Mouse (Mus musculus) fat pad, adult 2 months (tissue): Measurements from ENCODE around the gene Pipox.

ENCODE experiments used
- DNase-seq: peaks from one replicate; pipeline ENCODE4 v3.0.0-alpha.2; 2011; ENCODE audit warnings: low read depth, low spot score; ENCODE audit errors: extremely low read depth

Gene Pipox

DNA sequence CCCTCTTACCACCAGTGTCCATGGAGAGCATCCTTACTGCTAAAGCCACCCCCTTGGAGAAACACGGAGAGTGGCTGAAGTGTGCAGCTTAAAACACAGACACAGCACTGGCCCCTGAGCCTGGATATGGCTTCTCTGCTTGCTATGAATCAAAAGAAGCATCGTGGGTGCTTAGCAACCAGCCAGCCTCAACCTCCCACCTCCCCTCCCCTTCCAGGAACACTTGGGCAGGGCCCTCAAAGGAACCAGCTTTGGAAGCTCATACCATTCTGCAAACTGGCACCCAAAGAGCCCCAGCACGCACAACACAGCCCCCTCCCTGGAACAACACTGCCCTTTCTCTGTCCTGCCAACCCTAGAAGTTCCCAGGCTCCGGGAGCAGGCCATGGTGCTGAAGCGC, 15.5 kb upstream of the Pipox start:
- DNase-seq, result no peak

DNA sequence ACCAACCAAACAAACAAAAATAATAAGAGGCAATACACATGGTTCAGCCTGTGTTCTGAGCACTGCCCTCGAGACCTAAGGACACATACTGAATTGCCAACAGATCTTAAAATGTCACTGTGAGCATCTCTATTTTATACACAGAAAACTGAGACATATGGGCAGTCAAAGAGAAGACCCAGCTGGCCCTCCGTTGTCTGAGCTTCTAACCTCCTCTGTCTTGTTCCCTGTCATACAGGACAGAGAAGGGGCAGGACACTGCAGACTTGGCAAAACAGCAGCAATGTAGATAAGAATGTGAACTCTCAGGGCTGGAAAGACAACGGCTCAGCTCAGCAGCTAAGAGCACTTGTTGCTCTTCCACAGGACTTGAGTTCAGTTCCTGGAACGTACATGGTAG, 14.6 kb upstream of the Pipox start:
- no peak for DNase-seq

DNA sequence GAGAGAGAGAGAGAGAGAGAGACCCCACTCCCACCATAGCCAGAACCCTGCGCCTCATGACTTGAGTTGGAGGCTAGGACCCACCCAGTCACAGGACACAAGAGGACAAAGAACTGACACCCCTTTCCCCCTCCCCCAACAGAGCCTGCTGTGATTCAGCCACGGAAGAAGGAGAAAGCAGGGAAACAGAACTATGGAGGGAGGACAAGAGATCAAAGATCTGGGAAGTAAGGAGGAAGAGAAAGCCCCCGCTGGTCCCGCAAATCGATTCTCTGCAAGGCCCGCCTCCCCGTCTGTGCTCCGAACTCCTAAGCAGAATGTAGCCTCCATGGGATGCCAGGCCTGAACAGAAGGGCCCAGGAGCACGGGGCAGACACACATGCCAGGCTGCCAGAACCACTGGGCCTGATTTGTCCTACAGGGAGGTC, 12.9 kb upstream of the Pipox start:
- DNase-seq, result no peak

DNA sequence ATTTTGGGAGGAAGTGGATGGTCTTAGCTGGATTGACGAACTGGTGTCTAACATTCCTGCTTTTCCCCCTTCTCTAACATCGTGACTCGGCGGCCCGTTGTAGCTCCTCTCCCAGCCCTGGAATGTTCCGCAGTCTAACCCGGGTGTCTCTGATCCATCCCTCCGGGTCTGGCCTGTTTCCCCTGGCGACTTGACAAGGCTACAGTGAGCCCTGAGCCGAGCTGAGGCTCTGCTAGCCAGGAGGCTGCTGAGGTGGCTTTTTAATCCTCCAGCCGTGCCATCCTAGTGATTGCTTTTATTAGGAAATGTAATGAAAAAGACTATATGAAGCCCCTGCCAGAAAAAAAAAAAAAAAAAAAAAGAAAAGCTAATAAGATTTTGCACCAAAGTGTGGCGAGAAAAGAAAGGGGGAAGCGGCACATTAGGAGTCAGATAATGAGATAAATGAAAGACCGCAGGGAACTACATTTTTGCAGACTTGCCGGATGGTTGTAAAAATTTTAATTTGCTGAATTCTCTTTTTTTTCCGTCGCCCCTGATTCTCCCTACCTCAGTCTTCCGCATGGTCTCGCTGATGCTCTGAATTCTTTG, 12.3 kb upstream of the Pipox start:
- no peak for DNase-seq

DNA sequence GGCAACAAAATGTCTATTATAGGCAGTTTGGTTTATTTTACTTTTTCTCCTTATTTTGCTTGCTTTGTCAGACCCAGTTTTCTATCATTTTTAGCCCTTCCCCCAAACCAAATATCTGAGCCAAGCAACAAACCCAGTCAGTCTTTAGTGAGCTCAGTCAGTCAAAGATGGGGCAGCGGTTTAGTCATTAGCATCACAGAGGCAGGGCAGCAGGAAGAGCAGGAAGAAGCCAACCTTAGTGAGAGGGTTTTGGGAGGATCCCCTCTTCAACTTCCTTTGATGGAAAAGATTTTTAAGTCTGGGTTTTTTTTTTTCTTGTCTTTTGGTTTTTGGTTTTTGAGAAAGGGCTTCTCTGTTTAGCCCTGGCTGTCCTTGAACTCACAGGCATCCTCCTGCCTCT, 10.8 kb upstream of the Pipox start:
- no peak for DNase-seq

DNA sequence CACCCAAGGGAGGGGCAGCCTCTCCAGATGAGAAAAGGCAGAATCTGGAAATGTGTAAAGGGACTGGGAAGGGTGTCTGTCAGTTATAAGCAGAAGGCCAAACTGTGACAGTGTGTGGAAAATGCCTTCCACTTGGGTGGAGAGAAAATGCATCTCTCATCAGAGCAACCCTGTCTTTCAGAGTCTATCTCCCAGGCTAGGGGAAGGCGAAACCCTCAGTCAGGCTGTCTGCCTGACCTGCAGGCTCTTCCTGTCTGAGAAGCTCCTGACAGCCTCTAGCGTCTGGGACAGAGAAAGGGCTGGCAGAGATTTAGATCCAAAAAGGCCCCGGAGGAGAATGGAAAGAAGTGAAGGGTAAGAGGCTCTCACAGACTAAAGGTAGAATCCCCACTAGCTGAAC, 9.9 kb upstream of the Pipox start:
- DNase-seq, result no peak

DNA sequence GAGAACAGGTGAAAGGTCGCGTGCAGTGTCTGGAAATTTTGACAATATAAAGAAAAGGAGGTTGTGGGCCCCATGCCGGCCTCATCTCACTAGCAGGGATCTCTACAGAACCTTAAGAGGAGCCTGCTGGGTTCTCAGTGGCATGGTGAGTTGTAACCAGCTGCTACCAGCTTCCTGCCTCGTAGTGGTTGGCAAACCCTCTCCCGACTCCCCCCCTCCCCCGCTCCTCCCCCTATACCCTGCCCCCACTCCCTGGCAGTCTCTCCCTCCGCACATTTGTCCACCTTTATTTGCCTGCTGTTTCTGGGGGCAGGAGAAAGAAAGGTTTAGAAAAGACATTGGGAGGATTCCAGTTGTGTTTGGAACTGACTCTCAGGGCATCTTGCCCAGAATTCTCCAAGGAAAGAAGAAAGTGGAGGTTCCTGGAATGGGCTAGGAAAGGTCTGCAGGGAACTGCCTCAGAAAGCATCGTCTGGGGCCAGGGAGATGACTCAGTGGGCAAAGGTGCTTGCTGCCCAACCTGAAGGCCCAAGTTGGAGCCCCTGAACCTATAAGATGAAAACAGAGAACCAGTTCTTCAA, 8.0 kb upstream of the Pipox start:
- no peak for DNase-seq

DNA sequence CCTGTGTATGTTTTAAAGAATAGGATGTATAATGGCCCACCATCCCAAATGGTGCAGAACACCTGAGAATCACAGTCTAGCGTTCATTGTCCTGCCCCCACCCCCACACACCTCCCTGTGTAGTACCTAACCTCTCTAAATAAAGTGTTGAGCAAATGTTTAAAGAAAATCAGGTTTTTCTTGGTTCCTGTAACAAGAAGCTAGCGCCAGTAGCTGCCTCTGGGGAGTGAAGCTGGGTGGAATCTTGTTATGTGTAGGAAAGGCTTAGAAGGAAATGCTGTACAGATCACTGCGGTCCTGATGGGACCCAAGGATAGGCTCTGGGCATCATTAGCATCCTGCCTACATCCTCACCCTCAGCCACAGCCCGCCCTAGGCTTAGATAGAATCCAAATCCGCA, 7.5 kb upstream of the Pipox start:
- DNase-seq, result no peak

DNA sequence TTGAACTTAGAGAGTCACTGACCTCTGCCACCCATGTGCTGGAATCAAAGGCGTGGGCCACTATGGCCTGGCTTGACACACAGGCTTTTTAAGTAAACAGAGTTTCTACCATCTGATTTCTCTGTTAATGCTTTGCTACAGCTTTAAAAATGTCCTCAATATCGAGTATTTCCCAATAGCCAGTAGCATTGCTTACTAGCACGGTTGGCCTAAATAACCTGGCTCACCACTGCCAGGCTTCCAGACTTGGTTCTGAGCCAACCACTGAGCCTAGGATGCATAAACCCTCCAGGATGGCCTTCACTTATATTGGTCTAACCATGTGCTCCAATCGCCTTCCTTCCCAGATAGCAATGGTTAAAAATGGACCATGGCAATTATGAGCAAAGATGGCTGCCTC, 6.8 kb upstream of the Pipox start:
- DNase-seq, result no peak

DNA sequence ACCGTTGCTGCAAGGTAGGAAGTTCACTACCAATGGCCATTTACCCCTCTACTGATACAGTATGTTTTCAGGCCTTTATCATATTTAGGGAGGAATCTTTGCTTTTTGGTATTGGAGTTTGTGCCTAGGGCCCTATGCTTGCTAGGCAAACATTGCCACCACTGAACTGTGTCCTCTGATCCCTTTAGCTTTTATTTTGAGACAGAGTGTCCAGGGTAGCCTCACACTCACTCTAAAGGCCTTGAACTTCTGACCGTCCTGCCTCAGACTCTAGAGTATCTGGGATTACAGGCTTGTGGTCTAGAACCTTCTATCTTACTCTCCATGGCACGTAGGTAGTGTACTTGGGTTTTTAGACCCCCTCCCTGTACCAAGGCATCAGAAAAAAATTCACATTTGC, 6.3 kb upstream of the Pipox start:
- no peak for DNase-seq

DNA sequence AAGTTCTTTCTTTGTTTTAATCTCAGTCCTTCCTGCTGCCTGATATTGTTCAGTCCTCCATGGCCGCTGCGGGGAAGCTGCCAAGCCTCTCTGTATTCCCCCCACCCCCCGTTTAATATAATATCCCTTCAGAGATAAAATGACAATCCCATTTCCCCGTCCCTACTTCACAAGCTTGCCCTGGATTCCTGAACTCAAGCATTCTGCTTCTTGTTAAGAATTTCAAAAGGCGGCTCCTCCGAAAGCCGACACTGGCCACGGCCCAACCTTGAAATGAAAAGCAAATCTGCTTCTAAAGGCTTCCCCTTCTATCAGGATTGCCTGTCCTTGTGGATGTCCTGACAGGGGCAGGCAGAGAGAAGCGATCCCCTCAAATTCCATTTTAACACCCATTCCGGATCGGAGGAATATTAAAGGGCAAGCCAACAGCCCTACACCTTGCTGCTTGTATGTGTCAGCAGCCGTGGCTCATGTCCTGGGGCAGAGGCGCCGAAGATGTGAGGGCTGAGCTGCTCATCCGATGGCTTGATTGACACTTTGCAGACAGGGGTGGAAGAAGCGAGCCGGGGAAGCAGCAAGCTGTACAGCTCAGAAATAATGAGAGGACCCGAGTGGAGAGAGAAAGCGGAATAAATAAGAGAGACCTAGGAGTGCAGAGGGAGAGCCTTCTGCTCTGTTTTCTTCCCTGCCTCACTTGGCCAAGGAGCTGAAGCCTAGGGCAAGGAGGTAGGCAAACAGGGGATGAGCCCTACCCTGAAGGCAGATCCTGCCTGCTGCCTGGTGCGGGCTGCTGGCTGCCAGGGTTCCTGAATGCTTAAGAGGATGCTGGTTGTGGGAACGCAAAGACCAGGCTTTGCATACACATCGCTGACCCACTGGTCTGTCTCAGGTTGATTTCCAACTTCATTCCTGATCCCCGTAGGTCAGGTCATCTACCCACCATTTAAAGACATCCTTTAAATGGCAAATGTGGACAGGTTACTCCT, 3.2 kb upstream of the Pipox start:
- DNase-seq, result no peak

DNA sequence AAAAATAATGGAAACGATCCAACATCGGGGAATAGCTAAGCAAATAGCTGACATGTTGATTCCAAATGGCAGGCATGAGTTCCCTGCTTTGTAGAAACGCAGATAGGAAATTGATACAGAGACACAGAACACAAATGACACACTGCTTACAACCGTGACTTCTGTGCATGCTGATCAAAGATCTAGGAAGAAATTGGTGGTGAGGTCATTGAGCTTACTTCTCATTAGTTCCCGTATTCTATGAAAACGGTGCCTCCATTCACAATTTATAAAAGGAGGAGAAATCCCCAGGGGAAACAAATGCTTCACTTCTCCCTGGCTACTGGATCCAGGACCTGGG, 2.6 kb upstream of the Pipox start:
- no peak for DNase-seq

DNA sequence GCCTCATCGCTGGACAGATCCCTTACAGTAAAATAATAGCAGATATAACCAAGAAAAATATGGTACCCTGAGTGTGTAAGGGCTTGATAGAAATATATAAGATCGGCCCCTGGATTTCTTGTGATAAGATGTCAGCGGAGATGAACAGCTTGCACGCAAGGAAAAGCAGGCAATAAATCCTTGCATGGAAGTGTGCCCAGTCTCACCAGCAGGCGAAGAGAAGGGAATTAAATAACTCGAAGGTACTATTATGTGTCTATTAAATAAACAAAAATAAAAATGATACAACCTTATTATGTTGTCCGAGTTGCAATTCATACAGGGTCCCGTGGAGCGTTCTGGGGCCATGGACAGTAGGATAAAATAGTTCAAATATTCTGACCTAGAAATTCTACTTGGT, 2.1 kb upstream of the Pipox start:
- DNase-seq, result no peak

DNA sequence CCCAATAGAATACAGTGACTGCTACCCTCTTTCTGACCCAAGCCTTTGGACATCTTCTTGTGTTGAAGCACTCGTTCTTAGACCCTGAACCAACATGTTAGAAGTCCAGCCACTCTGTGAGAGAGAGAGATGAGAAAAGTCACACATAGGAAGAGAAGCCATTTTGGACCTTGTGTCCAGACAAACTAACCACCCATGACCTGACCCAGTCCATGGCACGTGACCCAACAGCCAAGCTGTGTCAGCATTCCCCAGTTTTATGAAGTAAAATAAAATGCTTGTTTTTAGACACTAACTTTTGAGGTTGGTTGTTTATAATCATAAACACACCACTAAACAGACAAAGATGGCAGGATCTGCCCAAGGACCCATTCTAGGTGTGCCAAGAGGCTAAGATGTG, 1.1 kb upstream of the Pipox start:
- DNase-seq, result no peak

DNA sequence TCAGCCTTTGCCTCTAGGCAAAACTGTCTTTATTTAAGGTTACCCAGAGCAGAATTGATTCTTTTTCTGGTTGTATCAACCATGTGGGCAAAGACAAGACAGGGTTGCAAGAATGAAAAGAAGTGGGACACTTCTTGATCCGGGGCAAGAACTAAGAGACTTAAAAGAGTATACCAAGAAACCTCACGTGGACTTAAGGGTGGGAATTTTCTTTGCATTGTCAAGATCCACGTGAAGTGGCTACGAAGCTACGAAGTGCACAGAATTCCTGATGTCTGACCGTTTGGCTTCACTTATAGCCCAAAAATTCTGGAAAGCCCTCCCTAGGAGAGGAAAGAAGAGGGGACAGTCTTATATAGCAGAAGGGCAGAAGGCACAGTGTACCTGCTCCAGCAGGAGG, 613 bp downstream of the Pipox start:
- DNase-seq, result no peak

DNA sequence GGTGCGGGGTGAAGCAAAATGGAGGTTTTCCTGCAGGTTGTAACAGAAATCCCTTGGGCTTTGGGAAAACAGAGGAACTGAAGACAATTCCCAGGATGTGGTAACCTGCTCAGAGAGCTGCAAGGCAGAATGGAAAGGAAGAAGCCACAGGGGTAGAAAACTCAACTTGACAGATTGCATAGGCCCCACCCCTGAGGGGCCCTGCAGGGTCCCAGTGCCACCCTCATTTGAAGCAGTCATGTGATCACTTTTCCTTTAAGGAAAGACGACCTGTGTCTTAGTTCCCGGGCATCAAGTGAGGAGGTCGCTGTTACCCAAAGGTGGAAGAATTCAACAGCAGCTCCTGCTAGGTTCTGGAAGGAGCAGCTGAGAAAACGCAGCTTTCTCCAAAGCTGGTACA, 1.0 kb downstream of the Pipox start:
- no peak for DNase-seq

DNA sequence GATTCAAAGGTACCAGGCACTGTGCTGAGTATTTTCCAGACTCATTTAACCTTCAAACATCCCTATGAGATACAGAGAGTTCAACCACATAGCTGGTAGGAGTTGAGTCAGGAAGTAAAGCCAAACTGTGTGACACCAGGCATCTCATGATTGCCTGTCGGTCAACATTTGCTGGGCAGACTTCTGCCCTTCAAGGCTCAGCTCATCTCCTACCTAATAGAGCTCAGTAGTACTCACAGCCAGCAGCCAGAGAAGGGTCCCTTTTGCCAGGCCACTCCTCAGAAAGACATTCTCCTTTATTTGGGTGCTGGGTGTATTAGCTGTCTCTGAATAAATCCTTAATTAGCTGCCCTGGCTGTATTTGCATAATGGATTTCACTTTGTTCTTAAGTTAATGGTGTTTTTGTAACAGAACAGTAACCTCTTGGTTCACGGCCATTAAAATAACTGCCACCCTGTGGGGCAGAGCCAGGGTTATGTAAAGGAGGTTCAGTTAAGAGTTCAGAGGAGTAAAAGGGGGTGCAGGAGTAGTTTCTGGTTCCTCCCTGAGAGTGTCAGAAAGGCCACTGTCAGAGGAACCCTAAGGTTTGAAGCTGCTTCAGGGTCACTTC, 3.1 kb downstream of the Pipox start:
- no peak for DNase-seq

DNA sequence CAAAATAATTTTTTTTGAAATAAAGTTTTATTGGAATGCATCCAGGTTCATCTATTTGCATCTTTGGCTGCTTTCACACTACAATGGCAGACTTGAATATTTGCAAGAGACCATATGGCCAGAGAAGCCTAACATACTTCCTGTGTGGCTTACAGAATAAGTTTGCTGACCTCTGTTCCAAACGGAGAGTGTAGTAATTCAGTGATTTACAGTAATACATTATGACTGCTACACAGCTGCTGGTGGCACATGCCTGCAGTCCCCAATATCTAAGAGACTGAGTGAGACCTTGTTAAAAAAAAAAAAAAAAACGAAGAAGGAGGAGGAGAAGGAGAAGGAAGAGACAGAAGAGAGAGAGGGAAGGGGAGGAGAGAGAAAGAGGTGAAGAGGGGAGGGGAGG, 4.4 kb downstream of the Pipox start:
- DNase-seq, result no peak

DNA sequence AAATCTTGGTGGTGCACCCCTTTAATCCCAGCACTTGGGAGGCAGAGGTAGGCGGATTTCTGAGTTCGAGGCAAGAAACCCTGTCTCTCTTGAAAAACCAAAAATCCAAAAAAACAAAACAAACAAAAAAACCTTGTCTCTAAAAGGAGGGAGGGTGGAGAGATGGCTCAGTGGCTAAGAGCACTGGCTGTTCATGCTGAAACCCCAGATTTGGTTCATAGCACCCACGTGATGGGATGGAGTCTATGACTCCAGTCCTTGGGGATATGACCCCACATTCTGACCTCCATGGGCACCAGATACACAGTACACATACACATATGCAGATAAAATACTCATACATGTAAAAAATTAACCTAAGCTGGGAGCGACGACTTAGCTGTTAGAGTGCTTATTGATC, 5.0 kb downstream of the Pipox start:
- no peak for DNase-seq

DNA sequence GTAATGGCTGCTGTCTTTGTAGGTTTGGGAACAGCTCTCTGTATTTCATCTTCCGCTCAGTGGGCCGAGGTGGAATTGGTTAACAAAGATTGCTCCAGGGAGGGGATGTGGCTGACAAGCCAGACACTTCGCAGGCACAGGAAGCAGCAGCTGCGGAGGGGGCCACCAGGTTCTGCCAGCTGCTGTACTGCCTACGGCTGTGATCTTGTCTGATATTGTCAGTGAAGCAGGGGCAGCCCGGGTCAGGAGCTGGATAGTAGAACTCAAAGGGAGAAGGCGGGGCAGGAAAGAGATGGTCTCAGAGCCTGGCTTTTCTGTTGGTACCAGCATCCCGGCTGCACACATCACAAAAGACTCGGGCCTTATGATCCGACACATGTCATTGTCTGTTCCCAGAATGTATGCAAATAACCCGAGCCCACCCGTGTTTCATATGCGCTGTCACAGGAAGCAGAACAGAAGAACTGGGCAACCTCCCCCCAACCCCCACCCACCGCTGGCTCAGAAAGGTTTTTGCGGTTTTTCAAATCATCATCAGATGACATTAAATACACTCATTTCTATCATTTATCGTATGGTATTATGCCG, 6.4 kb downstream of the Pipox start:
- no peak for DNase-seq

DNA sequence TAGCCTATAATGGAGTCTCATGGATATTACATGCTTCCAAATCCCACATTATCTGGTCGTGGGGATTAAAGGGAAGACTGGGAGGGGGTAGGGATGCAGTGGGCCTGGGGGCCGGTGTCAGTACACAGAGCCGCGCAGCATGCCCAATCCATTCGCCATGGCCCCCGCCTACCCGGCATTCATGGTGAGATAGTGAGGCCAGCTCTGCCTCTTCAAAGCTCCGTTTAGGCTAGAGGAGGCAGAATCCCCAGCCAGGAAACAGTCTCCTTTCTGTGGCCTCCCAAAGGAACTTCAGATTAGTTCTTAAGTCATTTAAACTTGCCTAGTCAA, 8.7 kb downstream of the Pipox start:
- no peak for DNase-seq
